Mouse (Mus musculus): Measurements from ENCODE around the gene Ackr2. TPM values are rescaled to one million over a fixed set of nuclear protein-coding genes. Genes with fewer than 3 reads are reported as not detected.

The Ackr2 gene
- polyA plus RNA-seq, 1 experiment = not detected

DNA sequence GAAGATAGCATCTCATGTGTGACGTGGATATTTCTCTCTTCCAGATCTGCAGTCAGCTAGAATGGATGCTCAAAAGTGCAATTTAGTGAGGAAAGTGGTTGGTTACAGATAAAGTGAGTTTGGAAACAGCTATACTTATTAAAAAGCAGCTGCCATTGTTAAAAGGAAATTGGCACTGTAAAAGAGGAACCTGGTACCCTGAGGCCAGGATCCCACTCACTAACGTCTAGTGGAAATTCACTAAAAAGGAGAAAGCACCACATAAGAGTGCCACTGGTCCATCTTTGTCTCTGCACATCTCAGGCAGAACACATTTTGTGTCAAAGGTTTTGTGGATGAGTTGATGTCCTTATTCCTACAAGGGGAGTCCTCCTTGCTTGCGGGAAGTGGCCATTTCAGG is 45.5 kb downstream of the Ackr2 start:
- TF ChIP-seq POLR2A (IDR thresholded peaks at IDR 0.05; ENCODE audit: borderline replicate concordance, control insufficient read depth, low read depth, low read length) = no peak
- no peak for TF ChIP-seq CTCF (IDR thresholded peaks at IDR 0.05; ENCODE audit: control insufficient read depth, insufficient read depth, low read length)
- Histone ChIP-seq H3K4me3 (replicated peaks; ENCODE audit: control insufficient read depth, low read depth, low read length) (no peak overlapping the region), H3K27ac (ENCODE audit: control insufficient read depth, insufficient read depth, low read depth, low read length, poor library complexity) (no peak overlapping the region), H3K4me1 (ENCODE audit: control insufficient read depth, insufficient read depth, low read length) (no peaks in the 10 kb centered on the region; the same call in 1 of the 2 replicates)
- 39% methylated on average over 3 of the region's 3 CpGs for WGBS

GRCm38 (mm10) chr9:121947784-121948183 is 49.6 kb downstream of the Ackr2 start:
- TF ChIP-seq CTCF (IDR thresholded peaks at IDR 0.05; ENCODE audit: control insufficient read depth, insufficient read depth, low read length) = no peak
- no peak for TF ChIP-seq POLR2A (IDR thresholded peaks at IDR 0.05; ENCODE audit: borderline replicate concordance, control insufficient read depth, low read depth, low read length)
- 8% methylated on average over 4 of the region's 4 CpGs for WGBS
- no peak overlapping the region for H3K4me3 ChIP-seq (replicated peaks; ENCODE audit: control insufficient read depth, low read depth, low read length)

DNA sequence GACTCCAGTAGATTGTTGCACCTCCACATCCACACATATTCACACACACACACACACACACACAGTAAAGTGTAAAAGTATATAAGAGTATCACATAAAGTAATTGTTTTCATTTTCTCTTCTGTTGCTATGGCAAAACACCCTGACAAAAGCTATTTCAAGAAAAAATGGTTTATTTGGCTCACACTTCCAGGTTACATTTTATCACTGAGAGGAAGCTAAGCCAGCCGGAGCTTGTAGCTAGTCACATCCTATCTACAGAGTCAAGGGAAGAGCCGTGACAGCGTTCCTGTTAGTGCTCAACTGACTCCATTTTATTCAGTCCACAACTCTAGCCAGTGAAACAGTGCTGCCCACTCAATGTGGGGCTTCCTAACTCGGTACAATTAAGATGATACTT is 50.3 kb downstream of the Ackr2 start:
- Histone ChIP-seq H3K27ac (ENCODE audit: control insufficient read depth, insufficient read depth, low read depth, low read length, poor library complexity) (no peak overlapping the region), H3K4me3 (replicated peaks; ENCODE audit: control insufficient read depth, low read depth, low read length) (no peak overlapping the region), H3K4me1 (ENCODE audit: control insufficient read depth, insufficient read depth, low read length) (no peaks in the 10 kb centered on the region; the same call in 1 of the 2 replicates)
- TF ChIP-seq CTCF (IDR thresholded peaks at IDR 0.05; ENCODE audit: control insufficient read depth, insufficient read depth, low read length) (no peak), POLR2A (IDR thresholded peaks at IDR 0.05; ENCODE audit: borderline replicate concordance, control insufficient read depth, low read depth, low read length) (no peak)
- WGBS = 76% methylated on average over 4 of the region's 4 CpGs

More at GRCm38 (mm10) chr9:121947784-121948183, 49.6 kb downstream of the Ackr2 start:
- no peak overlapping the region for H3K27ac ChIP-seq (ENCODE audit: control insufficient read depth, insufficient read depth, low read depth, low read length, poor library complexity)
- no peaks in the 10 kb centered on the region; the same call in 1 of the 2 replicates for H3K4me1 ChIP-seq (ENCODE audit: control insufficient read depth, insufficient read depth, low read length)

DNA sequence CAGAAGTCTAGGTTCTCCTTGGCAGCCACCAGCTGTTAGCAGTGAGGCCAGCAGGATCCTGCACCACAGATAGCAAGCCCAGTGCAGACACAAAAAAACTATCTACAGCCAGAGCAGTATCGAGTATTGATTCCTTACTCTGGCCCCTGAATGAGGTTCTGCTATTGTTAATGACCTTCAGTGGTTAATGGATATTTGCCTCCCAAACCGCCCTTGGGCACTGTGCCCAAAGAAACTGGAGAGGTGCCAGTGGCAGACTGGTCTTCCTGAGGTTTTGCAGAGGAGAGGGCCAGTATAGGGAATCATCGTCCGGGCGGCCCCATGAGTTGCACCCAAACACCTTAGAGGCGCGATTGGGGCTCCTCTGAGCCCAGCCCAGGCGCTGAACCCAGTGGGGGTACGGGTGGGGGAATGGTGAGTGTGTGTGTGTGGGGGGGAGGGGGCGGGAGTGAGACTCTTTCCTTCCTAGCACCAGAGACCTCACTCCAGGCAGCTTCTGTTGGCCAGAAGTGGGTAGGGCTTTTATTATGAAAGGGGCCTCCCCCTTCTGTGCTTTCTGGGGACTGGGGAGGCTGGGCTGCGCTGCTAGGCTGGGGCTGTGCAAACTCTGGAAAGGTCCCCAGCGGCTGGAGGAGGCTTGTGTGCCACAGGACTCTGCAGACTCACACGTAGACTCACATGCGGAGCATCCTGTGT is 52.4 kb downstream of the Ackr2 start, which contains the start of gene Fam198a:
Gene Fam198a, plus strand, starts transcription at position 571 of the 696 bp plus-strand sequence.
- WGBS = 15% methylated on average over 14 of the region's 14 CpGs

GRCm38 (mm10) chr9:121951114-121951423 is 52.9 kb downstream of the Ackr2 start:
- 40% methylated on average over 4 of the region's 4 CpGs for WGBS
- no peaks in the 10 kb centered on the region for H3K4me1 ChIP-seq (ENCODE audit: control insufficient read depth, insufficient read depth, low read length)
- H3K27ac ChIP-seq (ENCODE audit: control insufficient read depth, insufficient read depth, low read depth, low read length, poor library complexity) = no peak overlapping the region
- H3K4me3 ChIP-seq (replicated peaks; ENCODE audit: control insufficient read depth, low read depth, low read length) = no peak overlapping the region
- TF ChIP-seq CTCF (IDR thresholded peaks at IDR 0.05; ENCODE audit: control insufficient read depth, insufficient read depth, low read length) = no peak
- no peak for TF ChIP-seq POLR2A (IDR thresholded peaks at IDR 0.05; ENCODE audit: borderline replicate concordance, control insufficient read depth, low read depth, low read length)

More for the DNA sequence above, 52.4 kb downstream of the Ackr2 start, which contains the start of gene Fam198a:
- Histone ChIP-seq H3K4me1 (ENCODE audit: control insufficient read depth, insufficient read depth, low read length) (no peaks in the 10 kb centered on the region), H3K4me3 (replicated peaks; ENCODE audit: control insufficient read depth, low read depth, low read length) (no peak within 1 kb of the TSS), H3K27ac (ENCODE audit: control insufficient read depth, insufficient read depth, low read depth, low read length, poor library complexity) (no peak within 1 kb of the TSS)
- no peak for TF ChIP-seq CTCF (IDR thresholded peaks at IDR 0.05; ENCODE audit: control insufficient read depth, insufficient read depth, low read length)
- TF ChIP-seq POLR2A (IDR thresholded peaks at IDR 0.05; ENCODE audit: borderline replicate concordance, control insufficient read depth, low read depth, low read length) = no peak

GRCm38 (mm10) chr9:121952596-121952995 is 54.4 kb downstream of the Ackr2 start:
- no peak overlapping the region for H3K4me3 ChIP-seq (replicated peaks; ENCODE audit: control insufficient read depth, low read depth, low read length)
- H3K27ac ChIP-seq (ENCODE audit: control insufficient read depth, insufficient read depth, low read depth, low read length, poor library complexity) = no peak overlapping the region
- TF ChIP-seq POLR2A (IDR thresholded peaks at IDR 0.05; ENCODE audit: borderline replicate concordance, control insufficient read depth, low read depth, low read length) (no peak), CTCF (IDR thresholded peaks at IDR 0.05; ENCODE audit: control insufficient read depth, insufficient read depth, low read length) (no peak)
- WGBS = 74% methylated on average over 6 of the region's 6 CpGs
- H3K4me1 ChIP-seq (ENCODE audit: control insufficient read depth, insufficient read depth, low read length) = no peaks in the 10 kb centered on the region

DNA sequence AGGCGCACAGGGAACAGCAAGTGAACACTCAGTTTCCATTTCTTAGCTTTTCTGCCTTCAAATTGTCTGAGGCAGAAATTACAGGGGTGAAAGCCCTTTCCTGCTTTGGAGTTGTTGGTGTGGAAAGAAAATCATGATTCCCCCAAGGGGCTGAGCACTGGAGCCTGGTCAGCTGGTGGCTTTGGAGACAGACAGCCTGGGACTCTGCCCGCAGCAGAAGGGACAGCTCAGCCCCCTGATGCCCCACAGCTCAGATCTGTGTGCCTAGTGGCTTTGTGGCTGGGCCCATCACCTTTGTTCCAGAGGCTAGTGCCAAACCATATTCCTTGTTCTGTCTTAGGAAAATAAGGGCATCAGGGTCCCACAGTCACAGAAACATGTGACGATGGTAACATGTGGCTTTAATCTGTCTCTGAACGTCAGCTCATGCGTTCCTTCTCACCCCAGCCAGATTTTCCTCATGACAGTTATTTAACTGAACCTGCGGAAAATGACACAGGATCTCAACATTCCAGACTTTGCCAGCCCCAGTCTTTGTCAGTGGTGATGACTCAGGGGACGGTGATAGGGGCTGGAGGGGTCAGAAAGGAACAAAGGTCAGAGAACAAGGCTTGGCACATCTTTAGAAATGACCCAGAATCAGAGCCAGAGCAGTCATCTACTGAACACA is 61.9 kb downstream of the Ackr2 start:
- 81% methylated on average over 7 of the region's 7 CpGs for WGBS
- H3K4me1 ChIP-seq (ENCODE audit: control insufficient read depth, insufficient read depth, low read length) = no peaks in the 10 kb centered on the region
- no peak overlapping the region for H3K27ac ChIP-seq (ENCODE audit: control insufficient read depth, insufficient read depth, low read depth, low read length, poor library complexity)
- H3K4me3 ChIP-seq (replicated peaks; ENCODE audit: control insufficient read depth, low read depth, low read length) = no peak overlapping the region
- no peak for TF ChIP-seq POLR2A (IDR thresholded peaks at IDR 0.05; ENCODE audit: borderline replicate concordance, control insufficient read depth, low read depth, low read length)
- no peak for TF ChIP-seq CTCF (IDR thresholded peaks at IDR 0.05; ENCODE audit: control insufficient read depth, insufficient read depth, low read length)

Other genes with a start within 250 kb of the Ackr2 start
- gene Sec22c, start 192.9 kb upstream of the Ackr2 start, polyA plus RNA-seq (2011; ENCODE audit: insufficient read depth, insufficient read length, low replicate concordance, missing spikeins) = 4.5 and 8.3 TPM in 2 replicates
- gene Ss18l2, start 188.0 kb upstream of the Ackr2 start, polyA plus RNA-seq (2011; ENCODE audit: insufficient read depth, insufficient read length, low replicate concordance, missing spikeins) = 39.6 and 72.1 TPM in 2 replicates
- 41.4 and 50.9 TPM in 2 replicates for gene Nktr, start 179.2 kb upstream of the Ackr2 start, polyA plus RNA-seq (2011; ENCODE audit: insufficient read depth, insufficient read length, low replicate concordance, missing spikeins)
- gene Zfp651, start 139.0 kb upstream of the Ackr2 start, polyA plus RNA-seq (2011; ENCODE audit: insufficient read depth, insufficient read length, low replicate concordance, missing spikeins) = 2.0 and 3.0 TPM in 2 replicates
- 0.62 and 1.1 TPM in 2 replicates for gene Klhl40, start 120.7 kb upstream of the Ackr2 start, polyA plus RNA-seq (2011; ENCODE audit: insufficient read depth, insufficient read length, low replicate concordance, missing spikeins)
- not detected in 2 replicates for gene Hhatl, start 105.8 kb upstream of the Ackr2 start, polyA plus RNA-seq (2011; ENCODE audit: insufficient read depth, insufficient read length, low replicate concordance, missing spikeins)
- gene Ccdc13, start 58.9 kb upstream of the Ackr2 start, polyA plus RNA-seq (2011; ENCODE audit: insufficient read depth, insufficient read length, low replicate concordance, missing spikeins) = not detected in 2 replicates
- gene Higd1a, start 40.0 kb upstream of the Ackr2 start, polyA plus RNA-seq (2011; ENCODE audit: insufficient read depth, insufficient read length, low replicate concordance, missing spikeins) = 52.3 and 68.9 TPM in 2 replicates
- 0.77 TPM in 1 of 2 replicates, not detected in the other for gene Cyp8b1, start 17.9 kb downstream of the Ackr2 start, polyA plus RNA-seq (2011; ENCODE audit: insufficient read depth, insufficient read length, low replicate concordance, missing spikeins)
- 0.36 TPM in 1 of 2 replicates, not detected in the other for gene Fam198a, start 52.6 kb downstream of the Ackr2 start, polyA plus RNA-seq (2011; ENCODE audit: insufficient read depth, insufficient read length, low replicate concordance, missing spikeins)
- gene Pomgnt2, start 98.8 kb downstream of the Ackr2 start, polyA plus RNA-seq (2011; ENCODE audit: insufficient read depth, insufficient read length, low replicate concordance, missing spikeins) = 0.90 and 3.0 TPM in 2 replicates
- 19.1 and 36.8 TPM in 2 replicates for gene Snrk, start 218.9 kb downstream of the Ackr2 start, polyA plus RNA-seq (2011; ENCODE audit: insufficient read depth, insufficient read length, low replicate concordance, missing spikeins)

Measured in bone marrow, adult 2 months (tissue).